Mouse (Mus musculus) C2C12 (cell line): ENCODE measurements at regions not wholly inside any gene's neighbourhood (a gene's known extent, or its start where the extent isn't known, plus 50 kb on each side); places are given as distances from the start of the nearest gene placed in this dataset.

Experiments used
- H3K27me3 ChIP-seq: one replicate; pipeline ENCODE4 v1.6.1; 2011; ENCODE audit not compliant: control insufficient read depth, insufficient read depth, insufficient read length
- H3K36me3 ChIP-seq: one replicate; pipeline ENCODE4 v1.6.1; 2011; ENCODE audit not compliant: control insufficient read depth, insufficient read depth
- H3K4me3 ChIP-seq: one replicate; pipeline ENCODE4 v1.5.1; 2011; ENCODE audit warnings: mild to moderate bottlenecking, control low read depth; ENCODE audit not compliant: poor library complexity, insufficient read depth, severe bottlenecking
- H3K79me2 ChIP-seq: one replicate; pipeline ENCODE4 v1.6.1; 2011; ENCODE audit not compliant: control insufficient read depth, insufficient read depth
- H3K79me3 ChIP-seq: one replicate; pipeline ENCODE4 v1.6.1; 2011; ENCODE audit warnings: low read depth, control low read depth
- H3ac ChIP-seq: one replicate; pipeline ENCODE3; 2011; ENCODE audit warnings: low read depth; ENCODE audit not compliant: control insufficient read depth, insufficient read length
- CEBPB ChIP-seq: IDR thresholded peaks from one replicate; pipeline ENCODE4 v1.6.1; 2011; ENCODE audit warnings: low read depth, mild to moderate bottlenecking, control low read depth, moderate library complexity
- CTCF ChIP-seq: IDR thresholded peaks from one replicate; pipeline ENCODE4 v1.5.1; 2011; ENCODE audit not compliant: control insufficient read depth, insufficient read depth, insufficient read length
- FOSL1 ChIP-seq: IDR thresholded peaks from one replicate; pipeline ENCODE4 v1.8.0; 2011; ENCODE audit warnings: mild to moderate bottlenecking, low read length; ENCODE audit not compliant: poor library complexity, insufficient read depth, severe bottlenecking
- MAX ChIP-seq: IDR thresholded peaks from one replicate; pipeline ENCODE4 v1.6.1; 2011; ENCODE audit warnings: mild to moderate bottlenecking, control low read depth
- MYOD1 ChIP-seq: IDR thresholded peaks from one replicate; pipeline ENCODE4 v1.6.1; 2011; ENCODE audit warnings: low read depth; ENCODE audit not compliant: control insufficient read depth, insufficient read length
- MYOG ChIP-seq: IDR thresholded peaks from one replicate; pipeline ENCODE4 v1.6.1; 2011; ENCODE audit not compliant: control insufficient read depth, insufficient read length; ENCODE audit errors: extremely low read depth
- USF1 ChIP-seq: IDR thresholded peaks from one replicate; pipeline ENCODE4 v1.6.1; 2011; ENCODE audit warnings: low read depth, mild to moderate bottlenecking, control low read depth, moderate library complexity

- TF ChIP-seq MYOG = no peak
- no peak for TF ChIP-seq FOSL1
- TF ChIP-seq MAX = no peak
- no peak for TF ChIP-seq CTCF
- no peak for TF ChIP-seq CEBPB
- TF ChIP-seq USF1 = no peak
- no peak for TF ChIP-seq MYOD1
- no peak overlapping the region for H3K4me3 ChIP-seq
- no peaks in the 10 kb centered on the region for H3K27me3 ChIP-seq
- no peaks in the 10 kb centered on the region for H3K79me3 ChIP-seq
- no peaks in the 10 kb centered on the region for H3K36me3 ChIP-seq
- no peaks in the 10 kb centered on the region for H3K79me2 ChIP-seq
- H3ac ChIP-seq = no peak overlapping the region
These were observed 340.9 kb upstream of the Apob start for GRCm38 (mm10) chr12:7636417-7637175.

DNA sequence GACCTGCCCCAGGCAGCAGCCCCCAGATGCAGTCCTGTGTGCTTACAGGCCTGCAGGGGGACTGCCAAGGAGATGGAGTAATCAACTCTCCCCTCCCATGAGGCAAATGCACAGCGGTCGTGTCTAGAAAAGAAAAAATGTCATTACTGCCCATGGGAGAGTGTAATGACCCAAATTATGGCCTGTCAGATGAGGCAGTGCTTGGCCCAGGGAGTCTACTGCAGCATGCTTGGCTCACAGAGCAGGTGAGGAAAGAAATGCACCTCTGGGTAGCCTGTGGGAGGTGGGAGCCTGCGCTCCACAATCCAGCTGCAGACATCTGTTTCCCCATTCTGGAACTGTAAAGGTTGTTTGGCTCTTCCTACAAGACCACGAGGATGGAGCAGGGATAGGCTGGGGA, 339.8 kb upstream of the Apob start:
- no peak overlapping the region for H3ac ChIP-seq
- H3K4me3 ChIP-seq = no peak overlapping the region
- TF ChIP-seq CTCF (no peak), CEBPB (no peak), FOSL1 (no peak), MYOG (no peak), MAX (no peak), USF1 (no peak)
- H3K27me3 ChIP-seq = no peaks in the 10 kb centered on the region
- no peaks in the 10 kb centered on the region for H3K79me3 ChIP-seq
- H3K36me3 ChIP-seq = no peaks in the 10 kb centered on the region
- H3K79me2 ChIP-seq = no peaks in the 10 kb centered on the region

DNA sequence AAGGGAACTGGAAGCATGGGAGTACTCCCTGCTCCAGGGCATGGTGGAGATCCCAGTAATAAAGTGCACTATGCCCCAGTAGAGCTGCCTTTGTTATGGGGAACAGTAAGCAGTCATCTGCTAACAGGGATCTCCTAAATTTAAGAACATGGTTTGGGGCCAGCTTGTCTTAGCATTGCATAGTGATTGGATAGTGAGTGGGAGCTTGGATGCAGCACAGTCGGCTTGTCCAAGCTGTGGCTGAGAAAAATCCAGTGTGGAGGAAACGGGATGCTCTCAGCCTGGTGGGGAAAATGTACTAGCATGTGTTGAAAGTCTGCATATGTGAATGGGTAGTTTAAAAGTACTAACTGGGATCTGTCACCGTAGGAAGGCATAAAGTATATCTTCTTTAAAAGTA, 326.6 kb upstream of the Apob start:
- no peaks in the 10 kb centered on the region for H3K79me3 ChIP-seq
- no peaks in the 10 kb centered on the region for H3K27me3 ChIP-seq
- H3ac ChIP-seq = no peak overlapping the region
- TF ChIP-seq CTCF = no peak
- no peak for TF ChIP-seq MYOG
- no peak for TF ChIP-seq FOSL1
- no peak for TF ChIP-seq CEBPB
- no peak for TF ChIP-seq MAX
- H3K4me3 ChIP-seq = no peak overlapping the region
- H3K79me2 ChIP-seq = no peaks in the 10 kb centered on the region
- no peaks in the 10 kb centered on the region for H3K36me3 ChIP-seq

GRCm38 (mm10) chr12:7662027-7662426, 315.4 kb upstream of the Apob start:
- H3K4me3 ChIP-seq = no peak overlapping the region
- no peaks in the 10 kb centered on the region for H3K79me2 ChIP-seq
- no peak for TF ChIP-seq FOSL1
- H3K36me3 ChIP-seq = no peaks in the 10 kb centered on the region
- no peak overlapping the region for H3ac ChIP-seq
- H3K79me3 ChIP-seq = no peaks in the 10 kb centered on the region
- no peaks in the 10 kb centered on the region for H3K27me3 ChIP-seq

GRCm38 (mm10) chr12:7670114-7670513, 307.3 kb upstream of the Apob start:
- Histone ChIP-seq H3ac (no peak overlapping the region), H3K4me3 (no peak overlapping the region), H3K27me3 (no peaks in the 10 kb centered on the region), H3K79me2 (no peaks in the 10 kb centered on the region), H3K79me3 (no peaks in the 10 kb centered on the region), H3K36me3 (no peaks in the 10 kb centered on the region)
- no peak for TF ChIP-seq CEBPB
- TF ChIP-seq USF1 = no peak

- Histone ChIP-seq H3K79me2 (no peaks in the 10 kb centered on the region), H3K4me3 (no peak overlapping the region), H3K36me3 (no peaks in the 10 kb centered on the region), H3K79me3 (no peaks in the 10 kb centered on the region), H3ac (no peak overlapping the region), H3K27me3 (no peaks in the 10 kb centered on the region)
- TF ChIP-seq CEBPB = no peak
- TF ChIP-seq MYOG = no peak
These were observed 306.9 kb upstream of the Apob start for GRCm38 (mm10) chr12:7670561-7670960.
